Mouse (Mus musculus) ES-E14 (cell line): ENCODE data around the gene Rasip1. TPM values are rescaled to one million over a fixed set of nuclear protein-coding genes. Genes with fewer than 3 reads are reported as not detected.

Source experiments
- DNase-seq: peaks from one replicate; pipeline ENCODE4 v3.0.0-alpha.2; 2013; ENCODE audit warnings: low read depth, low spot score
- H3K27ac ChIP-seq: 2 replicates; pipeline ENCODE4 v1.5.1; 2012; ENCODE audit warnings: low read depth, mild to moderate bottlenecking, low read length, moderate library complexity, mixed read lengths; ENCODE audit not compliant: poor library complexity, insufficient read depth, severe bottlenecking
- H3K36me3 ChIP-seq: 2 replicates; pipeline ENCODE4 v1.6.1; 2012; ENCODE audit warnings: mild to moderate bottlenecking, low read length, moderate library complexity, mixed read lengths; ENCODE audit not compliant: control insufficient read depth, poor library complexity, insufficient read depth, severe bottlenecking
- H3K4me1 ChIP-seq, 2 experiments: fragments of 150-350 bp in 1 of 2; sonication (generic) in 1 of 2; 2 replicates each; pipeline ENCODE4 v1.6.1; 2012; ENCODE audit warnings: low read length in 2 of 2, mild to moderate bottlenecking in 1 of 2, mixed read lengths in 1 of 2; ENCODE audit not compliant: control insufficient read depth in 2 of 2, insufficient read depth in 2 of 2, poor library complexity in 1 of 2
- H3K4me3 ChIP-seq, 2 experiments: fragments of 150-350 bp in 1 of 2; sonication (generic) in 1 of 2; 2 replicates each; pipeline ENCODE4 v1.5.1; 2012; ENCODE audit warnings: low read length in 2 of 2, low read depth in 1 of 2, mild to moderate bottlenecking in 1 of 2, mixed read lengths in 1 of 2; ENCODE audit not compliant: insufficient read depth in 1 of 2, poor library complexity in 1 of 2, severe bottlenecking in 1 of 2
- H3K9ac ChIP-seq: 2 replicates; pipeline ENCODE4 v1.6.1; 2012; ENCODE audit warnings: low read depth, mild to moderate bottlenecking, low read length, mixed read lengths; ENCODE audit not compliant: poor library complexity, insufficient read depth, severe bottlenecking
- H3K9me3 ChIP-seq: fragments of 150-350 bp; sonication (generic); 2 replicates; pipeline ENCODE4 v1.6.1; 2012; ENCODE audit warnings: low read depth, mild to moderate bottlenecking, low read length; ENCODE audit not compliant: control insufficient read depth, insufficient read depth
- CHD2 ChIP-seq: IDR thresholded peaks from 2 replicates; pipeline ENCODE4 v1.6.1; 2014; ENCODE audit warnings: mild to moderate bottlenecking, low read depth, low read length, inconsistent platforms
- HCFC1 ChIP-seq: IDR thresholded peaks from 2 replicates; pipeline ENCODE4 v1.6.1; 2012; ENCODE audit warnings: low read length, inconsistent platforms, borderline replicate concordance; ENCODE audit not compliant: insufficient read depth
- MAFK ChIP-seq: IDR thresholded peaks from 2 replicates; pipeline ENCODE4 v1.6.1; 2014; ENCODE audit warnings: mild to moderate bottlenecking, low read depth, low read length, inconsistent platforms; ENCODE audit not compliant: insufficient read depth
- ZC3H11A ChIP-seq: IDR thresholded peaks from 2 replicates; pipeline ENCODE4 v1.6.1; 2012; ENCODE audit warnings: low read depth, mild to moderate bottlenecking, inconsistent platforms, low read length, borderline replicate concordance
- ZNF384 ChIP-seq: IDR thresholded peaks from 2 replicates; pipeline ENCODE4 v1.6.1; 2012; ENCODE audit warnings: low read depth, low read length, inconsistent platforms
- in situ Hi-C, 2 experiments: fragments of 600-800 bp; cut with MboI; formaldehyde crosslinking; loops; one replicate each; pipeline ENCODE4 v1.15.1; 2025; ENCODE audit warnings: low sequenced_read_pairs in 2 of 2, inconsistent platforms in 1 of 2; ENCODE audit not compliant: unreplicated experiment in 2 of 2
- total RNA-seq: library from RNA; depleted of rRNA; stranded (reverse); fragments of 300-350 nt; gene quantifications from 2 replicates; pipeline ENCODE4 v1.2.3, GENCODE M21; 2012

Gene Rasip1
- total RNA-seq, 1 experiment = 5.3 TPM

- TF ChIP-seq MAFK (no peak), ZNF384 (no peak), CHD2 (no peak), ZC3H11A (no peak), HCFC1 (no peak)
These were observed 38.2 kb downstream of the Rasip1 start for GRCm38 (mm10) chr7:45665303-45666138.

GRCm38 (mm10) chr7:45666161-45666560, 38.9 kb downstream of the Rasip1 start, which contains the start of gene Fut2:
TSS of gene Fut2 (minus strand) at chr7:45666394.
- no peak for TF ChIP-seq MAFK
- TF ChIP-seq ZC3H11A = no peak
- no peak for TF ChIP-seq HCFC1
- no peak for TF ChIP-seq ZNF384
- no peak for TF ChIP-seq CHD2
- in situ Hi-C loops = no loop called here
- no peak within 1 kb of the TSS; a peak in 1 of 4 replicates for H3K4me3 ChIP-seq
- H3K4me1 ChIP-seq = peaks cover 2 to 13% of the 10 kb centered on the region in 2 experiments; a peak in 2 of 4 replicates
- H3K36me3 ChIP-seq = no peaks in the 10 kb centered on the region
- DNase-seq = no peak
- 0 out of 2 replicates have a peak, but pooled peaks cover 1% of the 10 kb centered on the region for H3K9me3 ChIP-seq
- no peak within 1 kb of the TSS for H3K9ac ChIP-seq
- H3K27ac ChIP-seq = no peak within 1 kb of the TSS

More at GRCm38 (mm10) chr7:45665303-45666138, 38.2 kb downstream of the Rasip1 start:
- Histone ChIP-seq H3K4me1 (peaks cover 2 to 13% of the 10 kb centered on the region in 2 experiments; a peak in 2 of 4 replicates), H3K4me3 (no peak overlapping the region; a peak in 1 of 4 replicates), H3K27ac (no peak overlapping the region), H3K36me3 (no peaks in the 10 kb centered on the region), H3K9me3 (0 out of 2 replicates have a peak, but pooled peaks cover 4% of the 10 kb centered on the region), H3K9ac (no peak overlapping the region)
- in situ Hi-C loops = no loop called here
- no peak for DNase-seq

GRCm38 (mm10) chr7:45667761-45668160, 40.5 kb downstream of the Rasip1 start:
- Histone ChIP-seq H3K9me3 (no peaks in the 10 kb centered on the region), H3K4me1 (peaks cover 2 to 13% of the 10 kb centered on the region in 2 experiments; a peak in 2 of 4 replicates), H3K27ac (no peak overlapping the region), H3K4me3 (no peak overlapping the region), H3K36me3 (no peaks in the 10 kb centered on the region), H3K9ac (no peak overlapping the region)
- in situ Hi-C loops = no loop called here
- no peak for TF ChIP-seq CHD2
- no peak for TF ChIP-seq ZNF384
- no peak for TF ChIP-seq HCFC1
- TF ChIP-seq ZC3H11A = no peak
- no peak for TF ChIP-seq MAFK
- DNase-seq = no peak

- in situ Hi-C loops = no loop called here
- Histone ChIP-seq H3K36me3 (no peaks in the 10 kb centered on the region), H3K4me1 (peaks cover 2 to 9% of the 10 kb centered on the region in 2 experiments; a peak in 2 of 4 replicates), H3K9me3 (no peaks in the 10 kb centered on the region), H3K4me3 (no peak overlapping the region), H3K9ac (no peak overlapping the region), H3K27ac (no peak overlapping the region)
- no peak for DNase-seq
- no peak for TF ChIP-seq MAFK
- TF ChIP-seq HCFC1 = no peak
- no peak for TF ChIP-seq CHD2
- TF ChIP-seq ZC3H11A = no peak
- TF ChIP-seq ZNF384 = no peak
These were observed 41.6 kb downstream of the Rasip1 start for GRCm38 (mm10) chr7:45668921-45669320.
